Mouse (Mus musculus) hindbrain, embryonic 14.5 days (tissue): ENCODE data around the gene Grap2. TPM values are rescaled to one million over a fixed set of nuclear protein-coding genes. Genes with fewer than 3 reads are reported as not detected.

Source experiments
- ATAC-seq: fragments of 200-750 bp; cut with Nextera tagmentation; 2 replicates; pipeline ENCODE4 v1.8.0; 2017; ENCODE audit warnings: moderate number of reproducible peaks, mild to moderate bottlenecking, moderate TSS enrichment, moderate library complexity; ENCODE audit not compliant: low FRiP score
- DNase-seq: peaks from one replicate; pipeline ENCODE4 v3.0.0-alpha.2; 2015; ENCODE audit warnings: low spot score
- H3K27ac ChIP-seq: fragments of 300-500 bp; sonication (generic); 2 replicates; pipeline ENCODE4 v1.5.1; 2014; ENCODE audit warnings: mild to moderate bottlenecking, moderate library complexity
- H3K27me3 ChIP-seq: fragments of 300-500 bp; sonication (generic); 2 replicates; pipeline ENCODE4 v1.6.1; 2014; ENCODE audit warnings: mild to moderate bottlenecking, low read length, mixed read lengths; ENCODE audit not compliant: control insufficient read depth, insufficient read depth
- H3K36me3 ChIP-seq: fragments of 300-500 bp; sonication (generic); replicated peaks from 2 replicates; pipeline ENCODE4 v1.6.1; 2014; ENCODE audit not compliant: control insufficient read depth, insufficient read depth
- H3K4me1 ChIP-seq: fragments of 300-500 bp; sonication (generic); replicated peaks from 2 replicates; pipeline ENCODE4 v1.6.1; 2014; ENCODE audit warnings: antibody characterized with exemption, low read length, mixed read lengths; ENCODE audit not compliant: control insufficient read depth, insufficient read depth
- H3K4me2 ChIP-seq: fragments of 300-500 bp; sonication (generic); replicated peaks from 2 replicates; pipeline ENCODE4 v1.6.1; 2014; ENCODE audit warnings: mild to moderate bottlenecking, moderate library complexity
- H3K4me3 ChIP-seq: fragments of 300-500 bp; sonication (generic); replicated peaks from 2 replicates; pipeline ENCODE4 v1.5.1; 2014; ENCODE audit warnings: mild to moderate bottlenecking, low read length
- H3K9ac ChIP-seq: fragments of 300-500 bp; sonication (generic); 2 replicates; pipeline ENCODE4 v1.6.1; 2014
- H3K9me3 ChIP-seq: fragments of 300-500 bp; sonication (generic); 2 replicates; pipeline ENCODE4 v1.6.1; 2016; ENCODE audit warnings: low read length; ENCODE audit not compliant: control insufficient read depth
- WGBS: fragments of 180-500 bp; shearing (Covaris S2); extraction: QIAGEN DNeasy Blood & Tissue Kit; methylation state at CpG from one replicate; pipeline ENCODE4 v1.1.7; 2014; 5-methylcytosine and 5-hydroxymethylcytosine counted together
- polyA plus RNA-seq: library from polyadenylated mRNA; unstranded; fragments of >200 nt; fragmentation: Nextera tagmentation; extraction: Ambion mirVana; gene quantifications from 2 replicates; pipeline ENCODE4 v1.2.1, GENCODE M21; 2014

Gene Grap2
- polyA plus RNA-seq, 1 experiment from 2014 or later: 0.23 TPM

- no peaks in the 10 kb centered on the region for H3K9me3 ChIP-seq
- no peaks in the 10 kb centered on the region for H3K36me3 ChIP-seq
- no peaks in the 10 kb centered on the region for H3K27me3 ChIP-seq
- no peak overlapping the region for H3K4me3 ChIP-seq
- ATAC-seq: no peak
- no peak overlapping the region for H3K27ac ChIP-seq
- no peaks in the 10 kb centered on the region for H3K4me1 ChIP-seq
- 97% methylated on average over 2 of the region's 2 CpGs for WGBS
- no peak overlapping the region for H3K9ac ChIP-seq
- DNase-seq: no peak
- H3K4me2 ChIP-seq: no peak overlapping the region
Measured at GRCm38 (mm10) chr15:80641702-80642435, 69.5 kb downstream of the Grap2 start.

GRCm38 (mm10) chr15:80645006-80645797 lies 72.8 kb downstream of the Grap2 start:
- no peaks in the 10 kb centered on the region for H3K36me3 ChIP-seq
- 85% methylated on average over 17 of the region's 17 CpGs for WGBS
- no peak for ATAC-seq

GRCm38 (mm10) chr15:80648977-80649606 lies 76.7 kb downstream of the Grap2 start:
- no peaks in the 10 kb centered on the region for H3K36me3 ChIP-seq
- H3K27me3 ChIP-seq: no peaks in the 10 kb centered on the region
- H3K4me3 ChIP-seq: no peak overlapping the region
- H3K9ac ChIP-seq: no peak overlapping the region
- H3K4me2 ChIP-seq: no peak overlapping the region
- H3K27ac ChIP-seq: no peak overlapping the region
- H3K9me3 ChIP-seq: no peaks in the 10 kb centered on the region
- DNase-seq (no peak), ATAC-seq (no peak)
- WGBS: 78% methylated on average over 15 of the region's 15 CpGs
- H3K4me1 ChIP-seq: no peaks in the 10 kb centered on the region

More at GRCm38 (mm10) chr15:80645006-80645797, 72.8 kb downstream of the Grap2 start:
- no peak overlapping the region for H3K27ac ChIP-seq
- H3K27me3 ChIP-seq: no peaks in the 10 kb centered on the region
- no peaks in the 10 kb centered on the region for H3K4me1 ChIP-seq
- no peak overlapping the region for H3K4me3 ChIP-seq
- H3K4me2 ChIP-seq: no peak overlapping the region
- no peak for DNase-seq
- H3K9me3 ChIP-seq: no peaks in the 10 kb centered on the region
- H3K9ac ChIP-seq: no peak overlapping the region

DNA sequence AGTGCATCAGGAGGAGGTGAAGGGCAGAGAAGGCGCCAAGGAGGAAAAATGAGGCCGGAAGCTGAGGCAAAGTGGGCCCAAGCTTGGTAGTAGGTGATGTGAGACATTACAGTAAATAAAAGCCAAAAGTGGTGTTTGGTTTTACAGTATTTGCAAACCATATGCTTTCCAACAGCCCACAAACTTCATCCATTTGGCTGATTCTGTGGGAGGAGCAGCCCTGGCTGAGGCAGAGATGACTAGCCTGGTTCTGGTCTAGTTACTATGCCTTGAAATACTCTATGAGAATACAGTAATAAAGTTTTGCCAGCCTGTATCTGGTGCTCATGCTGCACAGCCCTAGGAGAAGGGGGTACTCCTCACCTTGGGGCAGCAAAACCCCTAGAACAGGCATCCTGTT lies 78.0 kb downstream of the Grap2 start:
- WGBS: 71% methylated on average over 2 of the region's 2 CpGs
- H3K4me2 ChIP-seq: no peak overlapping the region
- H3K4me3 ChIP-seq: no peak overlapping the region
- H3K27me3 ChIP-seq: no peaks in the 10 kb centered on the region
- H3K4me1 ChIP-seq: no peaks in the 10 kb centered on the region
- H3K27ac ChIP-seq: no peak overlapping the region
- no peaks in the 10 kb centered on the region for H3K36me3 ChIP-seq
- ATAC-seq (no peak), DNase-seq (no peak)
- H3K9ac ChIP-seq: no peak overlapping the region
- no peaks in the 10 kb centered on the region for H3K9me3 ChIP-seq

- Histone ChIP-seq H3K4me3 (no peak overlapping the region), H3K4me2 (no peak overlapping the region), H3K4me1 (0 out of 2 replicates have a peak, but pooled peaks cover 1% of the 10 kb centered on the region), H3K27me3 (no peaks in the 10 kb centered on the region), H3K36me3 (no peaks in the 10 kb centered on the region), H3K9ac (no peak overlapping the region), H3K27ac (no peak overlapping the region), H3K9me3 (no peaks in the 10 kb centered on the region)
- 87% methylated on average over 8 of the region's 8 CpGs for WGBS
- DNase-seq: no peak
- no peak for ATAC-seq
Measured at GRCm38 (mm10) chr15:80653865-80654264, 81.5 kb downstream of the Grap2 start.

- no peaks in the 10 kb centered on the region for H3K36me3 ChIP-seq
- H3K4me3 ChIP-seq: no peak overlapping the region
- peaks cover 7% of the 10 kb centered on the region; the same call in 1 of the 2 replicates for H3K4me1 ChIP-seq
- H3K27me3 ChIP-seq: no peaks in the 10 kb centered on the region
- DNase-seq: no peak
- no peak for ATAC-seq
- H3K9ac ChIP-seq: no peak overlapping the region
- H3K4me2 ChIP-seq: no peak overlapping the region
- 56% methylated on average over 6 of the region's 6 CpGs for WGBS
- no peaks in the 10 kb centered on the region for H3K9me3 ChIP-seq
- no peak overlapping the region for H3K27ac ChIP-seq
Measured at GRCm38 (mm10) chr15:80658815-80659471, 86.5 kb downstream of the Grap2 start.

DNA sequence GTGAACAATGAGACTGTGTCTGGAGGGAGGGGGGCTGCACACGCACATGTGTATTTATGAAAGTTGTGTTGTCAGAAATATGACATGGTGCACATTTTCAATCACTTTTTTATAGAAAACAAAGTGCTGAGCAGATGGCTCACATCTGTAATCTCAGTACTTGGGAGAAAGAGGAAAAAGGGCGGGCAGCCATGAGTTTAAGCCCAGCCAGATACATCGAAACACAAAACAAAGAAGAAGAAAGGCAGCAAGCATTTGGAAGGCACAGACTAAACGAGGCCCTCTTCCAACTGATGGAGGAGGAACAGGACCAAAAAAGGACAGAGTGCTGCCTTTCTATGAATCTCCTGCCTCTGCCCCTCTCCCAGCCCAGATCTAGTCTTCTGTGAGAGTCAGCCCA lies 88.6 kb downstream of the Grap2 start:
- H3K27ac ChIP-seq: no peak overlapping the region
- H3K36me3 ChIP-seq: no peaks in the 10 kb centered on the region
- H3K9ac ChIP-seq: no peak overlapping the region
- ATAC-seq (no peak), DNase-seq (no peak)
- no peaks in the 10 kb centered on the region for H3K9me3 ChIP-seq
- no peak overlapping the region for H3K4me3 ChIP-seq
- peaks cover 7% of the 10 kb centered on the region; the same call in 1 of the 2 replicates for H3K4me1 ChIP-seq
- no peaks in the 10 kb centered on the region for H3K27me3 ChIP-seq
- H3K4me2 ChIP-seq: no peak overlapping the region
- WGBS: 81% methylated on average over 4 of the region's 4 CpGs

- H3K4me2 ChIP-seq: no peak overlapping the region
- WGBS: 82% methylated on average over 4 of the region's 4 CpGs
- no peak for ATAC-seq
- no peak overlapping the region for H3K27ac ChIP-seq
- H3K9me3 ChIP-seq: 0 out of 2 replicates have a peak, but pooled peaks cover 3% of the 10 kb centered on the region
- H3K4me3 ChIP-seq: no peak overlapping the region
- 0 out of 2 replicates have a peak, but pooled peaks cover under 1% of the 10 kb centered on the region for H3K4me1 ChIP-seq
- H3K9ac ChIP-seq: no peak overlapping the region
- H3K27me3 ChIP-seq: no peaks in the 10 kb centered on the region
- no peaks in the 10 kb centered on the region for H3K36me3 ChIP-seq
- no peak for DNase-seq
Measured at GRCm38 (mm10) chr15:80664444-80664843, 92.0 kb downstream of the Grap2 start.
